Mouse (Mus musculus) cortical plate, adult 2 months (tissue): ENCODE data around the gene Igdcc3.

Experiments used
- CTCF ChIP-seq: fragments of 200-500 bp; IDR thresholded peaks from 2 replicates; pipeline ENCODE4 v1.5.1; 2011; ENCODE audit warnings: mild to moderate bottlenecking, control low read depth, low read length; ENCODE audit not compliant: insufficient read depth; ENCODE audit errors: extremely low read depth
- POLR2A ChIP-seq: fragments of 200-500 bp; IDR thresholded peaks from 2 replicates; pipeline ENCODE4 v1.6.1; 2011; ENCODE audit warnings: mild to moderate bottlenecking, low read length, control low read depth; ENCODE audit not compliant: insufficient read depth; ENCODE audit errors: extremely low read depth

- TF ChIP-seq POLR2A (no peak), CTCF (no peak)
Measured at GRCm38 (mm10) chr9:65217661-65218060, 76.7 kb downstream of the Igdcc3 start.
